Mouse (Mus musculus) limb, embryonic 11.5 days (tissue): ENCODE results near the gene Fkbp10. TPM values are rescaled to one million over a fixed set of nuclear protein-coding genes. Genes with fewer than 3 reads are reported as not detected.
A peak's percentile ranks its signal among the peaks of the same experiment; 100 is the strongest.

ENCODE experiments used
- ATAC-seq: fragments of 200-750 bp; cut with Nextera tagmentation; 2 replicates; pipeline ENCODE4 v1.8.0; 2017; ENCODE audit warnings: low read depth; ENCODE audit not compliant: insufficient number of reproducible peaks, low FRiP score, low TSS enrichment
- DNase-seq: peaks from one replicate; pipeline ENCODE4 v3.0.0-alpha.2; 2015; ENCODE audit warnings: low spot score
- H3K27ac ChIP-seq: fragments of 300-500 bp; sonication (generic); replicated peaks from 2 replicates; pipeline ENCODE4 v1.5.1; 2014; ENCODE audit warnings: low read depth, mild to moderate bottlenecking, low read length
- H3K27me3 ChIP-seq: fragments of 300-500 bp; sonication (generic); 2 replicates; pipeline ENCODE4 v1.6.1; 2014; ENCODE audit warnings: mild to moderate bottlenecking, low read length, mixed read lengths; ENCODE audit not compliant: control insufficient read depth, insufficient read depth
- H3K36me3 ChIP-seq: fragments of 300-500 bp; sonication (generic); 2 replicates; pipeline ENCODE4 v1.6.1; 2014; ENCODE audit warnings: mild to moderate bottlenecking, low read length, moderate library complexity, mixed read lengths; ENCODE audit not compliant: control insufficient read depth, insufficient read depth
- H3K4me1 ChIP-seq: fragments of 300-500 bp; sonication (generic); 2 replicates; pipeline ENCODE4 v1.6.1; 2014; ENCODE audit warnings: low read length, mixed read lengths; ENCODE audit not compliant: control insufficient read depth, insufficient read depth
- H3K4me2 ChIP-seq: fragments of 300-500 bp; sonication (generic); 2 replicates; pipeline ENCODE4 v1.6.1; 2014; ENCODE audit warnings: low read depth, mild to moderate bottlenecking, moderate library complexity; ENCODE audit not compliant: severe bottlenecking
- H3K4me3 ChIP-seq: fragments of 300-500 bp; sonication (generic); 2 replicates; pipeline ENCODE4 v1.5.1; 2014; ENCODE audit warnings: low read depth, low read length
- H3K9ac ChIP-seq: fragments of 300-500 bp; sonication (generic); 2 replicates; pipeline ENCODE4 v1.6.1; 2014; ENCODE audit warnings: mild to moderate bottlenecking, low read length
- H3K9me3 ChIP-seq: fragments of 300-500 bp; sonication (generic); 2 replicates; pipeline ENCODE4 v1.6.1; 2016; ENCODE audit warnings: low read length; ENCODE audit not compliant: control insufficient read depth
- WGBS: fragments of 180-500 bp; shearing (Covaris S2); extraction: QIAGEN DNeasy Blood & Tissue Kit; methylation state at CpG from one replicate; pipeline ENCODE4 v1.1.7; 2014; 5-methylcytosine and 5-hydroxymethylcytosine counted together
- polyA plus RNA-seq: library from polyadenylated mRNA; unstranded; fragments of >200 nt; fragmentation: Nextera tagmentation; extraction: Ambion mirVana; gene quantifications from 2 replicates; pipeline ENCODE4 v1.2.1, GENCODE M21; 2014

Fkbp10 gene
- polyA plus RNA-seq, 1 experiment from 2014 or later: 81.3 TPM

DNA sequence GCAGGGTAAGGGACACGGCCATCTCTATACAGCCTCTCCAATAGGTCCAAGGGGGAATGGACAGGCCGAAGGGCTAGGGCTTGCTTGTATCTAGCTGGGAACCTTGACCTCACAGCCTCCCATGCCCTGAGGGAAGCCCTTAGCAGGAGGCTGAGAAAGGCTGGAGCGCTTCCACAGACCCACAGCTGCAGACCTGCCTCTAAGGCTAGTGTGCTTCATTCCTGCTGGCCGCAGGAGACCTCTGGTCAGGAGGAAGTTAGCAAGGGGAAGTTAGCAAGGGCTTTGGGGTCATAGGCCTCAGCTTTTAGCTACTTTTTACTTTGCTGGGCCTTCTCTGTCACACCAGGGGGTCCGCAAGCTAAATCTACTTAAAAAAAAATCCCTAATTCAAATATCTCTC lies 37.1 kb upstream of the Fkbp10 start:
- 88% methylated on average over 5 of the region's 5 CpGs for WGBS
- ATAC-seq: no peak
- no peaks in the 10 kb centered on the region for H3K9me3 ChIP-seq

DNA sequence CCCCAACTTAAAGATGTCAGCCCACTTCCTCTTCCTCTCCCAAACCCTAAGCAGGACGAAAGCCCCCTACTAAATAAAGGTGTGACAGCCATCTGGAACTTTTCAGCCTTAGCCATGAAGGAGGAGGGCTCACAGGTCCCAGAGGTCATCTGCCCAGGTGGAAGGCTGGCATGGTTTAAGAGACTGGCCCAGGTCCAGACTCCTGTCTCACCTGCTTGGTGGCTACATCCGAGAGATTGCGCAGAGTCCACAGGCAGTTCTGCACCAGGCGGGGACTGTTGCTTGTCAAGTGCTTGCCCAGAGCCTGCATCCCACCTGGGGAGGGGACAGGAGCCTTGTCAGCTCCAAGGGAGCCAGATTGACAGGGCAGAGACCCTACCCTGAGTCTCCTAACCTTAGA lies 36.2 kb upstream of the Fkbp10 start:
- H3K27me3 ChIP-seq: no peaks in the 10 kb centered on the region

More for the DNA sequence above, 37.1 kb upstream of the Fkbp10 start:
- Histone ChIP-seq H3K9ac (no peak overlapping the region), H3K4me2 (no peak overlapping the region), H3K36me3 (peaks cover 9% of the 10 kb centered on the region; the same call in 1 of the 2 replicates), H3K4me1 (no peaks in the 10 kb centered on the region), H3K4me3 (no peak overlapping the region), H3K27me3 (no peaks in the 10 kb centered on the region), H3K27ac (no peak overlapping the region)
- DNase-seq: no peak

DNA sequence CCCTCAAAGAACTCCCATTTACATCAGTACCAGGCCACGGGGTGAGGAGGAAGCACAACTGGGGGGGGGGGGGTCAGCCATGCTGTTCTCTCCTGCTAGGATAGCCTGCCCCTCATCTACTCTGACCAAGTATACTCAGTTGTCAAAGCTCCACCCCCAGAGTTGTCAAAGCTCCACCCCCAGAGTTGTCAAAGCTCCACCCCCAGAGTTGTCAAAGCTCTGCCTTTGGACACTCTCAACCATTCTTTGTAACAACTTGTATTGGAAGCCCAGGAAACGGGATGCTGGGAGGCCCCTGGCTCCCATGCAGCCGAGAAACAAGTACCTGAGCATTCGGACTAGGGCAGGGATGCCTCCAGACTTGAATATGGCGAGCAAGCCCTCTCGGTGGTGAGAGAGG lies 32.8 kb upstream of the Fkbp10 start:
- Histone ChIP-seq H3K9me3 (no peaks in the 10 kb centered on the region), H3K36me3 (peaks cover 2% of the 10 kb centered on the region; the same call in 1 of the 2 replicates), H3K4me3 (no peak overlapping the region), H3K27me3 (no peaks in the 10 kb centered on the region), H3K27ac (no peak overlapping the region), H3K4me1 (peaks cover 3% of the 10 kb centered on the region; the same call in 1 of the 2 replicates), H3K4me2 (no peak overlapping the region), H3K9ac (no peak overlapping the region)
- ATAC-seq (no peak), DNase-seq (no peak)
- WGBS: 79% methylated on average over 6 of the region's 6 CpGs

More for the DNA sequence above, 36.2 kb upstream of the Fkbp10 start:
- no peak overlapping the region for H3K4me2 ChIP-seq
- no peaks in the 10 kb centered on the region for H3K4me1 ChIP-seq
- H3K36me3 ChIP-seq: peaks cover 6% of the 10 kb centered on the region; the same call in 1 of the 2 replicates
- DNase-seq (no peak), ATAC-seq (no peak)
- no peak overlapping the region for H3K27ac ChIP-seq
- no peaks in the 10 kb centered on the region for H3K9me3 ChIP-seq
- H3K4me3 ChIP-seq: no peak overlapping the region
- 82% methylated on average over 4 of the region's 4 CpGs for WGBS
- H3K9ac ChIP-seq: no peak overlapping the region

DNA sequence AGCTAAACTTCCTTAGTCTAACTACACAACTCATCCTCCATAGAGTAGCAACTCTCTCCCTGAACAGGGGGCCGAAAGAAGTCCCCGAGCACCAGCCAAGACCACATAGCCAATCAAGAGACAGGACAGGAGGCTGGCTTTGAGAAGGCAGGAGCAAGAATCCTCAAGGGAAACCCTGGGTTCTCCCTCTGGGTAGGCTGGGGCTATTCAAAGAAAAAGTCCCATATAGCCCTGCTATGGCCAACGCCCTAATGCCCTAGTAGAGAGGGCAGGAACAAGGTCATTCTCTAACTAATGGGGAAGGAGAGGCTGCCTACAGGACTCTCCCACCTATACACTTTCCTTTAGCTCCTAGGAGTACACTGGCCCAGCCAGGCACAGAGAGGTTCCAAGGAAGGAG lies 30.5 kb upstream of the Fkbp10 start:
- DNase-seq: no peak
- no peak overlapping the region for H3K27ac ChIP-seq

DNA sequence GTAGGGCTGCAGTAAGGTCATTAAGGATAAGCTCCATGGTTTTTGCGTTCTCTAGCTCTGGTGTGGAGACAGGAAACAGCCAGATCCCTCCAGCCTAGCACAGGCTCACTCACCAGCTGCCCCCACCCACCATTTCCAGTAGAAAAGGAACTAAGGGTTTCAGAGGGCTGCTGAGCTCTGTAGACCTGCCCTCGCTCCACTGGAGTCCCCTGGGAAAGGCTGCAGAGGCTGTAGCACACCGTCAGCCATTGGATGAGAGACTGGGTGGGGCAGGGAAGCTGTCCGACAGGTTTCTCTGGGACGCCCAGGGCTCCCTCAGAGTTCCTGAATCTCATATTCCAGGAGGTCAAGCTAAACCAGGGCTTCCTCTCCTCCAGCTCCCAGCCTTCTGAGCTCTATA lies 28.9 kb upstream of the Fkbp10 start:
- Histone ChIP-seq H3K4me3 (no peak overlapping the region), H3K27ac (no peak overlapping the region), H3K9me3 (no peaks in the 10 kb centered on the region), H3K36me3 (no peaks in the 10 kb centered on the region; the same call in 1 of the 2 replicates), H3K9ac (no peak overlapping the region), H3K4me2 (no peak overlapping the region), H3K27me3 (no peaks in the 10 kb centered on the region), H3K4me1 (peaks cover 12% of the 10 kb centered on the region)
- 46% methylated on average over 5 of the region's 5 CpGs for WGBS
- DNase-seq (no peak), ATAC-seq (no peak)

More for the DNA sequence above, 30.5 kb upstream of the Fkbp10 start:
- 92% methylated on average over 3 of the region's 3 CpGs for WGBS
- Histone ChIP-seq H3K4me2 (no peak overlapping the region), H3K36me3 (peaks cover 2% of the 10 kb centered on the region; the same call in 1 of the 2 replicates), H3K4me3 (no peak overlapping the region), H3K9ac (no peak overlapping the region), H3K4me1 (peaks cover 12% of the 10 kb centered on the region), H3K27me3 (no peaks in the 10 kb centered on the region), H3K9me3 (no peaks in the 10 kb centered on the region)
- ATAC-seq: no peak

DNA sequence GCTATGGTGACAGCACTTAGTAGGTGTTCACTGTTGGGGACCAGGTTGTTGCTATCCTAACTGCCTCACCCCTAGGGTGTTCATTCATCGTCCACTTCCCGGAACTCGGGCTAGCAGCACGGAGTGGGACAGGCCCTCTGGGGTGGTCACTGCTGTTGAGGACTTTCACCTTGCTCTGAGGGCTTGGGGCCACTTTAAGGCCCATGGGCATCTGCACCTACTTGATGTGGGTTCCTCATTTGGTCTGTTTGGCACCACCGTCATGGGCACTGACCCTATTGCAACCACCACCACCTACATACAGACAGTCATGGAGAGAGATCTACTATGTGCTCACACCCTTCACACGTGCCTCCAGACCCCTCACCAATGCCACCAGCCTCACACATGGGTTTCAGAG lies 28.4 kb upstream of the Fkbp10 start:
- peaks cover 12% of the 10 kb centered on the region for H3K4me1 ChIP-seq
- no peak overlapping the region for H3K4me2 ChIP-seq
- no peaks in the 10 kb centered on the region for H3K9me3 ChIP-seq
- H3K27me3 ChIP-seq: no peaks in the 10 kb centered on the region
- H3K36me3 ChIP-seq: no peaks in the 10 kb centered on the region; the same call in 1 of the 2 replicates
- no peak for DNase-seq
- H3K9ac ChIP-seq: no peak overlapping the region
- no peak for ATAC-seq
- no peak overlapping the region for H3K4me3 ChIP-seq
- WGBS: 83% methylated on average over 6 of the region's 6 CpGs
- no peak overlapping the region for H3K27ac ChIP-seq

DNA sequence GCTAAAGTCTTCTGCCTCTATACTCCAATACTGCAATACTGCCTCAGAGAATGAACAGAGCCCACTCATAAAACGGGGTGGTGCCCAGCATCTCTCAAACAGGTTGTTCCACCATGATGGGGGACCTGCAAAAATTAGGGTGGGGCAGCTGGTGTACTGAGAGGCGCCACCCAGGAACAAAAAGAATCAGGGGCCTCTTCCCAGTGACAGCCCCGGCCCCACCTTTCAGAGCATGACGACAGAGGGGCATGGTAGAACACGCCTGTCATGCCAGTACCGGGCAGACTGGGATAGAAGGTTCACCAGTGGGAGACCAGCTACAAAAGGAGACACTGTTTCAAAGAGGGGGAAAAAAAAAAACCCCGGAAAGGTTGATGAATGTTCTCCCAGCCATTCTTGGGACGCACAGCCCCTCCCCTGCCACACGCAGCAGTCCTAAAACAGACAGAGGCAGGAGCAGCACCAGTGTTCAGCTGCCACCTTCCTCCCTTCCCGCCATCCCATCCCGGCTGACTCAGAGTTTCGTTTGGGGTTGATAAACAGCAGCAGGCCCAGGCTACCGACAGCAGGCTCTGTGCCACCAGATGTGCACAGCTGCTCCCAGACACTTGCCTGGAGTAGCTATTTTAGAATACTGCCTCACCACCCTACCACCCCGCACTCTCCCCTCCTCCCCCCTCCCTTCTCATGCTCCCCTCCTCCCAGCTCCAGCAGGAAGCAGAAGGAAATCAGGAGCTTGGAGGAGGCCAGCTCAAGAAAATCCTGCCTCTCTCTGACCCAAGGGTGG lies 27.7 kb upstream of the Fkbp10 start:
- Histone ChIP-seq H3K36me3 (no peaks in the 10 kb centered on the region; the same call in 1 of the 2 replicates), H3K4me1 (peaks cover 12% of the 10 kb centered on the region), H3K27me3 (no peaks in the 10 kb centered on the region), H3K4me3 (no peak overlapping the region), H3K9me3 (no peaks in the 10 kb centered on the region), H3K27ac (peak overlapping the region; percentile 70; the same call in 1 of the 2 replicates), H3K4me2 (peak overlapping the region; percentile 18), H3K9ac (no peak overlapping the region)
- DNase-seq (peak; percentile 51), ATAC-seq (no peak)
- WGBS: 43% methylated on average over 14 of the region's 14 CpGs

DNA sequence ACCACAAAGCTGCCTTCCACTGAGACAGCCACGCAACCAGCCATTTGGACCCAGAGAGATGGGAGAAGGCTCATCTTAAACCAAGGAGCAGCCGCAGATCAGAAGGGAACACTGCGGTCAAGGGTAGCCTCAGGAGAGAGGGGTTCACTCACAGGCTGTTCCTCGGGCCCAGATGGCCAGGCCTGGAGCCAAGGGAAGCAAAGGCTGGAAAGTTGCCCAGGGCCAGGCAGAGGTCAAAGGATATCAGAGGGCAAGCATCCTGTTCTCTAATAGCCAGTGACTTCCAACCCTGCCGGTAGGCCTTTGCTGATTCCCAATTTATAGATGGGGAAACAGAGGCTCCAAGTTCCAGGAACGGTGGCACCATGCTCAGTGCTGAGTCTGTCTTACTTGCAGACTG lies 26.9 kb upstream of the Fkbp10 start:
- no peak overlapping the region for H3K4me3 ChIP-seq
- 80% methylated on average over 6 of the region's 6 CpGs for WGBS
- H3K4me2 ChIP-seq: no peak overlapping the region
- DNase-seq (no peak), ATAC-seq (no peak)
- H3K9me3 ChIP-seq: no peaks in the 10 kb centered on the region
- peaks cover 12% of the 10 kb centered on the region for H3K4me1 ChIP-seq
- H3K27me3 ChIP-seq: no peaks in the 10 kb centered on the region
- no peak overlapping the region for H3K9ac ChIP-seq
- H3K27ac ChIP-seq: no peak overlapping the region
- H3K36me3 ChIP-seq: no peaks in the 10 kb centered on the region; the same call in 1 of the 2 replicates
